Mouse (Mus musculus): Measurements from ENCODE around the gene Rala. TPM values are rescaled to one million over a fixed set of nuclear protein-coding genes. Genes with fewer than 3 reads are reported as not detected.
"Not testable (repeated sequence)": the region's sequence is repeated elsewhere in the genome, so short reads cannot be mapped to it uniquely, and the experiment has no call there.

The Rala gene
- polyA plus RNA-seq, 1 experiment from 2014 or later, result 83.7 TPM

GRCm38 (mm10) chr13:17975457-17975856 is 31.4 kb upstream of the Rala start:
- 63% methylated on average over 1 of the region's 1 CpGs for WGBS
- no peaks in the 10 kb centered on the region for H3K9me3 ChIP-seq (ENCODE audit: control insufficient read depth, low read length)
- no peak overlapping the region for H3K4me2 ChIP-seq (ENCODE audit: low read length)
- DNase-seq (ENCODE audit: low spot score), result no peak
- no peaks in the 10 kb centered on the region for H3K36me3 ChIP-seq (ENCODE audit: control insufficient read depth, insufficient read depth, low read length)
- no peaks in the 10 kb centered on the region for H3K27me3 ChIP-seq (replicated peaks; ENCODE audit: control insufficient read depth, insufficient read depth, low read length)
- ATAC-seq (replicated peaks; ENCODE audit: low FRiP score, low TSS enrichment, low read depth), result no peak
- no peaks in the 10 kb centered on the region for H3K4me1 ChIP-seq (replicated peaks; ENCODE audit: control insufficient read depth, insufficient read depth, low read length)
- no peak overlapping the region for H3K9ac ChIP-seq (ENCODE audit: low read length)
- H3K27ac ChIP-seq (ENCODE audit: low read depth), result no peak overlapping the region
- H3K4me3 ChIP-seq (ENCODE audit: low read depth, low read length), result no peak overlapping the region

- Histone ChIP-seq H3K27me3 (replicated peaks; ENCODE audit: control insufficient read depth, insufficient read depth, low read length) (no peaks in the 10 kb centered on the region), H3K9ac (ENCODE audit: low read length) (no peak overlapping the region)
These were observed 30.7 kb upstream of the Rala start for GRCm38 (mm10) chr13:17974734-17975133.

GRCm38 (mm10) chr13:17960613-17961012 is 16.6 kb upstream of the Rala start:
- WGBS, result 83% methylated on average over 7 of the region's 7 CpGs
- no peak for ATAC-seq (replicated peaks; ENCODE audit: low FRiP score, low TSS enrichment, low read depth)
- Histone ChIP-seq H3K9me3 (ENCODE audit: control insufficient read depth, low read length) (no peaks in the 10 kb centered on the region), H3K4me1 (replicated peaks; ENCODE audit: control insufficient read depth, insufficient read depth, low read length) (no peaks in the 10 kb centered on the region), H3K27ac (ENCODE audit: low read depth) (no peak overlapping the region), H3K4me2 (ENCODE audit: low read length) (no peak overlapping the region), H3K4me3 (ENCODE audit: low read depth, low read length) (no peak overlapping the region), H3K36me3 (ENCODE audit: control insufficient read depth, insufficient read depth, low read length) (no peaks in the 10 kb centered on the region), H3K9ac (ENCODE audit: low read length) (no peak overlapping the region), H3K27me3 (replicated peaks; ENCODE audit: control insufficient read depth, insufficient read depth, low read length) (no peaks in the 10 kb centered on the region)
- DNase-seq (ENCODE audit: low spot score), result no peak

More at GRCm38 (mm10) chr13:17974734-17975133, 30.7 kb upstream of the Rala start:
- Histone ChIP-seq H3K4me2 (ENCODE audit: low read length) (no peak overlapping the region), H3K4me3 (ENCODE audit: low read depth, low read length) (no peak overlapping the region), H3K27ac (ENCODE audit: low read depth) (no peak overlapping the region), H3K36me3 (ENCODE audit: control insufficient read depth, insufficient read depth, low read length) (no peaks in the 10 kb centered on the region), H3K4me1 (replicated peaks; ENCODE audit: control insufficient read depth, insufficient read depth, low read length) (no peaks in the 10 kb centered on the region), H3K9me3 (ENCODE audit: control insufficient read depth, low read length) (no peaks in the 10 kb centered on the region)
- 91% methylated on average over 9 of the region's 9 CpGs for WGBS
- ATAC-seq (replicated peaks; ENCODE audit: low FRiP score, low TSS enrichment, low read depth) (no peak), DNase-seq (ENCODE audit: low spot score) (no peak)

- no peak overlapping the region for H3K4me3 ChIP-seq (ENCODE audit: low read depth, low read length)
- H3K9me3 ChIP-seq (ENCODE audit: control insufficient read depth, low read length), result no peaks in the 10 kb centered on the region
- DNase-seq (ENCODE audit: low spot score) (no peak), ATAC-seq (replicated peaks; ENCODE audit: low FRiP score, low TSS enrichment, low read depth) (no peak)
- 58% methylated on average over 1 of the region's 1 CpGs for WGBS
- no peaks in the 10 kb centered on the region for H3K4me1 ChIP-seq (replicated peaks; ENCODE audit: control insufficient read depth, insufficient read depth, low read length)
- no peak overlapping the region for H3K27ac ChIP-seq (ENCODE audit: low read depth)
- no peaks in the 10 kb centered on the region for H3K36me3 ChIP-seq (ENCODE audit: control insufficient read depth, insufficient read depth, low read length)
- H3K4me2 ChIP-seq (ENCODE audit: low read length), result no peak overlapping the region
- H3K27me3 ChIP-seq (replicated peaks; ENCODE audit: control insufficient read depth, insufficient read depth, low read length), result no peaks in the 10 kb centered on the region
- H3K9ac ChIP-seq (ENCODE audit: low read length), result no peak overlapping the region
These were observed 10.2 kb upstream of the Rala start for GRCm38 (mm10) chr13:17954282-17954681.

- not testable (repeated sequence) for H3K9ac ChIP-seq (ENCODE audit: low read length); H3K4me2 ChIP-seq (ENCODE audit: low read length); H3K4me1 ChIP-seq (replicated peaks; ENCODE audit: control insufficient read depth, insufficient read depth, low read length); ATAC-seq (replicated peaks; ENCODE audit: low FRiP score, low TSS enrichment, low read depth); H3K4me3 ChIP-seq (ENCODE audit: low read depth, low read length); H3K27ac ChIP-seq (ENCODE audit: low read depth); H3K36me3 ChIP-seq (ENCODE audit: control insufficient read depth, insufficient read depth, low read length); H3K27me3 ChIP-seq (replicated peaks; ENCODE audit: control insufficient read depth, insufficient read depth, low read length); H3K9me3 ChIP-seq (ENCODE audit: control insufficient read depth, low read length); DNase-seq (ENCODE audit: low spot score)
- 92% methylated on average over 8 of the region's 8 CpGs for WGBS
These were observed 6.5 kb upstream of the Rala start for GRCm38 (mm10) chr13:17950581-17950980.

- no peak overlapping the region for H3K4me3 ChIP-seq (ENCODE audit: low read depth, low read length)
- no peak overlapping the region for H3K9ac ChIP-seq (ENCODE audit: low read length)
- no peaks in the 10 kb centered on the region for H3K36me3 ChIP-seq (ENCODE audit: control insufficient read depth, insufficient read depth, low read length)
- no peak overlapping the region for H3K4me2 ChIP-seq (ENCODE audit: low read length)
- H3K27ac ChIP-seq (ENCODE audit: low read depth), result no peak overlapping the region
- no peak for ATAC-seq (replicated peaks; ENCODE audit: low FRiP score, low TSS enrichment, low read depth)
- no peaks in the 10 kb centered on the region for H3K27me3 ChIP-seq (replicated peaks; ENCODE audit: control insufficient read depth, insufficient read depth, low read length)
- WGBS, result 79% methylated on average over 18 of the region's 18 CpGs
- DNase-seq (ENCODE audit: low spot score), result no peak
- no peaks in the 10 kb centered on the region for H3K4me1 ChIP-seq (replicated peaks; ENCODE audit: control insufficient read depth, insufficient read depth, low read length)
- H3K9me3 ChIP-seq (ENCODE audit: control insufficient read depth, low read length), result no peaks in the 10 kb centered on the region
These were observed 5.5 kb upstream of the Rala start for GRCm38 (mm10) chr13:17949555-17949954.

- WGBS, result under 1% methylated on average over 48 of the region's 70 CpGs
- H3K36me3 ChIP-seq (ENCODE audit: control insufficient read depth, insufficient read depth, low read length), result no peaks in the 10 kb centered on the region
- no peaks in the 10 kb centered on the region for H3K27me3 ChIP-seq (replicated peaks; ENCODE audit: control insufficient read depth, insufficient read depth, low read length)
- H3K4me2 ChIP-seq (ENCODE audit: low read length), result peak overlapping the region; percentile 61
- no peaks in the 10 kb centered on the region for H3K9me3 ChIP-seq (ENCODE audit: control insufficient read depth, low read length)
- H3K4me1 ChIP-seq (replicated peaks; ENCODE audit: control insufficient read depth, insufficient read depth, low read length), result peaks cover 9% of the 10 kb centered on the region; the same call in 1 of the 2 replicates
- DNase-seq (ENCODE audit: low spot score) (peak; percentile 80), ATAC-seq (replicated peaks; ENCODE audit: low FRiP score, low TSS enrichment, low read depth) (peak; percentile 85)
- H3K27ac ChIP-seq (ENCODE audit: low read depth), result peak overlapping the region; percentile 93
- peak overlapping the region; percentile 85 for H3K9ac ChIP-seq (ENCODE audit: low read length)
- peak overlapping the region; percentile 83 for H3K4me3 ChIP-seq (ENCODE audit: low read depth, low read length)
These were observed 547 bp downstream of the Rala start for GRCm38 (mm10) chr13:17943306-17944077.

- 70% methylated on average over 6 of the region's 6 CpGs for WGBS
- H3K27ac ChIP-seq (ENCODE audit: low read depth), result no peak overlapping the region
- DNase-seq (ENCODE audit: low spot score), result no peak
- no peak for ATAC-seq (replicated peaks; ENCODE audit: low FRiP score, low TSS enrichment, low read depth)
- H3K36me3 ChIP-seq (ENCODE audit: control insufficient read depth, insufficient read depth, low read length), result no peaks in the 10 kb centered on the region
- peak overlapping the region; percentile 61; the same call in 1 of the 2 replicates for H3K4me2 ChIP-seq (ENCODE audit: low read length)
- H3K27me3 ChIP-seq (replicated peaks; ENCODE audit: control insufficient read depth, insufficient read depth, low read length), result no peaks in the 10 kb centered on the region
- no peak overlapping the region for H3K4me3 ChIP-seq (ENCODE audit: low read depth, low read length)
- H3K9ac ChIP-seq (ENCODE audit: low read length), result no peak overlapping the region
- no peaks in the 10 kb centered on the region for H3K9me3 ChIP-seq (ENCODE audit: control insufficient read depth, low read length)
- peaks cover 9% of the 10 kb centered on the region; the same call in 1 of the 2 replicates for H3K4me1 ChIP-seq (replicated peaks; ENCODE audit: control insufficient read depth, insufficient read depth, low read length)
These were observed 1.7 kb downstream of the Rala start for GRCm38 (mm10) chr13:17942338-17942737.

- Histone ChIP-seq H3K36me3 (ENCODE audit: control insufficient read depth, insufficient read depth, low read length) (0 out of 2 replicates have a peak, but pooled peaks cover 5% of the 10 kb centered on the region), H3K9ac (ENCODE audit: low read length) (no peak overlapping the region), H3K4me1 (replicated peaks; ENCODE audit: control insufficient read depth, insufficient read depth, low read length) (no peaks in the 10 kb centered on the region), H3K9me3 (ENCODE audit: control insufficient read depth, low read length) (no peaks in the 10 kb centered on the region), H3K27me3 (replicated peaks; ENCODE audit: control insufficient read depth, insufficient read depth, low read length) (no peaks in the 10 kb centered on the region), H3K4me3 (ENCODE audit: low read depth, low read length) (no peak overlapping the region), H3K27ac (ENCODE audit: low read depth) (no peak overlapping the region), H3K4me2 (ENCODE audit: low read length) (no peak overlapping the region)
- 82% methylated on average over 1 of the region's 1 CpGs for WGBS
- ATAC-seq (replicated peaks; ENCODE audit: low FRiP score, low TSS enrichment, low read depth) (no peak), DNase-seq (ENCODE audit: low spot score) (no peak)
These were observed 36.7 kb downstream of the Rala start for GRCm38 (mm10) chr13:17907309-17907708.
